In the genomic region with DNA sequence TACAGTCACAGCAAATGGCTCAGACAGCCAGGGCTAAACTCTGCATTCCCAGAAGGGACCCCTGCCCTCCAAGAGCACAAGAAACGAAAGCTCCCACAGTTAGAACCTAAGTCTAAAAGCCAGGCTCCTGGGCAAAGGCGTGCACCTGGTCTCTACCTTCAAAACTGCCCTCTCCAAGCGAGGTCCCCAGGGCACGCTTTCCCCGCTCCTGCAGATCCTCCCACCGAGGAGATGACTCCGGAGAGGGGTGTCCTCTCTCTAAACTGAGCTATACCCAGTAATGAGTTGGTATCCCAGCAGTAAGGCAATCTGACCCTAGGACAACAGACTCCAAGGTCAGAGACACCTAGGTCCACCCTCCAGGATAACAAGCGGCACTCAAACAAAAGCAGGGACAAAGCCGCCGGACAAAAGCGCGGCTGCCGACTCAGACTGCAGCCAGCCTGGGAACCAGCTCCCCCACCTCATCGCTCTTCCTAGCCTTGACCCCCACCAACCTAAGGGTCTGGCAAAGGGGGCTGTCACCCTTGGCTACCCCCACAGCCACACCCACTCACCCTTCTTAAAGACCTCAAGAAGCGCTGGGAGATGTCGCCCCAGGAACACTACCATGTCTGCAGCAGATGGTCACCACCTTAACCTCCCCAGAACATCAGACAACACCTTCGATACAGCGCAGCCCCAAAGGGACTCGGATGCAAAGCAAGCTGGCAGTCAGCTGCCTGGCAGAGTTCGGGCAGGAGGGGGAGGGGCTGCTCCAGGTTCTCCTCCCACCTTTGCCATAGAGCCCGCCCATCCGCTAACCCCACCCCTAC, we compare ENCODE assay signal across 8 mouse cellular contexts. TPM values are rescaled to one million over a fixed set of nuclear protein-coding genes. Genes with fewer than 3 reads are reported as not detected.
DNase-seq lines count a peak whose midpoint lies in the region; ATAC-seq and TF ChIP-seq lines count a peak whose summit lies in the region.

No protein-coding gene starts in this region.

- intact Hi-C loops in left cerebral cortex, adult 2 months (cut with DNase I), result loop anchor here (5.0 kb wide), 1 partner anchor 35 kb away; a partner anchor contains a TSS
- intact Hi-C loops in gastrocnemius, adult 2 months (cut with DNase I), result no loop called here

- 0 out of 2 replicates have a peak overlapping the region, but pooled peaks have one; percentile 11 for H3K4me3 ChIP-seq in left cerebral cortex, adult 2 months
- H3K4me3 ChIP-seq in embryonic facial prominence, embryonic 13.5 days, result peak overlapping the region; percentile 33
- H3K4me3 ChIP-seq in kidney, embryonic 15.5 days (replicated peaks), result peak overlapping the region; percentile 41
- peak overlapping the region; percentile 53 for H3K4me3 ChIP-seq in neural tube, embryonic 15.5 days (replicated peaks)
- no peak overlapping the region for H3K4me3 ChIP-seq in gastrocnemius, adult 2 months

- DNase-seq in left cerebral cortex, adult 2 months (ENCODE audit: extremely low spot score in 1 of 2, low spot score in 2 of 2), result no peak
- DNase-seq in left cerebral cortex, adult 8-10 months (ENCODE audit: low spot score in 2 of 2), result no peak
- no peak for DNase-seq in right cerebral cortex, postnatal 36 days (ENCODE audit: low spot score in 2 of 2)
- DNase-seq in thymus, postnatal 25 days, result no peak
- DNase-seq in gastrocnemius, adult 2 months, result no peak

- H3K4me2 ChIP-seq in embryonic facial prominence, embryonic 13.5 days, result peak overlapping the region; percentile 56
- peak overlapping the region; percentile 62 for H3K4me2 ChIP-seq in kidney, embryonic 15.5 days
- peak overlapping the region; percentile 67 for H3K4me2 ChIP-seq in neural tube, embryonic 15.5 days

- peaks cover 30% of the 10 kb centered on the region for H3K36me3 ChIP-seq in embryonic facial prominence, embryonic 13.5 days
- H3K36me3 ChIP-seq in kidney, embryonic 15.5 days, result peaks cover 34% of the 10 kb centered on the region
- peaks cover 16% of the 10 kb centered on the region; the same call in 1 of the 2 replicates for H3K36me3 ChIP-seq in neural tube, embryonic 15.5 days

- ATAC-seq in embryonic facial prominence, embryonic 13.5 days (ENCODE audit: insufficient number of reproducible peaks, insufficient read depth, low FRiP score, low TSS enrichment, low read depth), result no peak
- no peak for ATAC-seq in kidney, embryonic 15.5 days (replicated peaks; ENCODE audit: low FRiP score)
- ATAC-seq in neural tube, embryonic 15.5 days (ENCODE audit: low FRiP score), result 0 out of 2 replicates have a peak, but pooled peaks have one; percentile 29

- H3K27ac ChIP-seq in left cerebral cortex, adult 2 months, result no peak overlapping the region
- peak overlapping the region; percentile 66 for H3K27ac ChIP-seq in embryonic facial prominence, embryonic 13.5 days
- H3K27ac ChIP-seq in kidney, embryonic 15.5 days, result peak overlapping the region; percentile 74
- H3K27ac ChIP-seq in neural tube, embryonic 15.5 days (replicated peaks), result peak overlapping the region; percentile 77
- H3K27ac ChIP-seq in gastrocnemius, adult 2 months, result no peak overlapping the region

- no peaks in the 10 kb centered on the region for H3K9me3 ChIP-seq in embryonic facial prominence, embryonic 13.5 days
- no peaks in the 10 kb centered on the region for H3K9me3 ChIP-seq in kidney, embryonic 15.5 days (replicated peaks)
- H3K9me3 ChIP-seq in neural tube, embryonic 15.5 days (replicated peaks), result no peaks in the 10 kb centered on the region

- H3K9ac ChIP-seq in embryonic facial prominence, embryonic 13.5 days, result peak overlapping the region; percentile 61
- H3K9ac ChIP-seq in kidney, embryonic 15.5 days, result 0 out of 2 replicates have a peak overlapping the region, but pooled peaks have one; percentile 31
- peak overlapping the region; percentile 66 for H3K9ac ChIP-seq in neural tube, embryonic 15.5 days (replicated peaks)

- 8% methylated on average over 22 of the region's 22 CpGs for WGBS in embryonic facial prominence, embryonic 13.5 days
- 9% methylated on average over 22 of the region's 22 CpGs for WGBS in kidney, embryonic 15.5 days
- 9% methylated on average over 22 of the region's 22 CpGs for WGBS in neural tube, embryonic 15.5 days

- H3K4me1 ChIP-seq in embryonic facial prominence, embryonic 13.5 days, result peaks cover 79% of the 10 kb centered on the region
- peaks cover 82% of the 10 kb centered on the region for H3K4me1 ChIP-seq in kidney, embryonic 15.5 days
- H3K4me1 ChIP-seq in neural tube, embryonic 15.5 days, result peaks cover 54% of the 10 kb centered on the region

- H3K27me3 ChIP-seq in embryonic facial prominence, embryonic 13.5 days, result peaks cover 31% of the 10 kb centered on the region
- H3K27me3 ChIP-seq in kidney, embryonic 15.5 days, result peaks cover 7% of the 10 kb centered on the region; the same call in 1 of the 2 replicates
- H3K27me3 ChIP-seq in neural tube, embryonic 15.5 days (replicated peaks), result no peaks in the 10 kb centered on the region

- TF ChIP-seq CTCF in left cerebral cortex, adult 2 months (IDR thresholded peaks at IDR 0.05), result no peak
- no peak for TF ChIP-seq CTCF in gastrocnemius, adult 2 months (IDR thresholded peaks at IDR 0.05)

RNA-seq across cellular contexts. Expression of a gene that starts 33.8 kb away (rescaled TPM):
- total RNA-seq in left cerebral cortex, adult 2 months (2021), result 10 to 100 TPM; 22.5 to 25.9 TPM
- 10 to 100 TPM; 15.2 to 22.8 (median 18.4) TPM for total RNA-seq in left cerebral cortex, adult 8-10 months (2022)
- 7.6 and 8.4 TPM in 2 replicates for polyA plus RNA-seq in embryonic facial prominence, embryonic 13.5 days (2015; fragmentation: Nextera tagmentation; extraction: Ambion mirVana)
- polyA plus RNA-seq in kidney, embryonic 15.5 days (2015; fragmentation: Nextera tagmentation; extraction: Ambion mirVana), result 8.3 and 9.1 TPM in 2 replicates
- polyA plus RNA-seq in neural tube, embryonic 15.5 days (2015; fragmentation: Nextera tagmentation; extraction: Ambion mirVana), result 6.0 and 6.9 TPM in 2 replicates
- 1 to 10 TPM; 2.0 to 2.1 TPM for total RNA-seq in gastrocnemius, adult 2 months (2021)

RNA-seq across cellular contexts. Expression of a gene that starts 37.8 kb away (rescaled TPM):
- total RNA-seq in left cerebral cortex, adult 2 months (2021), result 10 to 100 TPM; 87.4 to 93.1 TPM
- total RNA-seq in left cerebral cortex, adult 8-10 months (2022), result 10 to 100 TPM; 90.5 to 98.5 (median 96.4) TPM
- 80.0 and 84.5 TPM in 2 replicates for polyA plus RNA-seq in embryonic facial prominence, embryonic 13.5 days (2015; fragmentation: Nextera tagmentation; extraction: Ambion mirVana)
- 81.3 and 87.4 TPM in 2 replicates for polyA plus RNA-seq in kidney, embryonic 15.5 days (2015; fragmentation: Nextera tagmentation; extraction: Ambion mirVana)
- 109 and 111 TPM in 2 replicates for polyA plus RNA-seq in neural tube, embryonic 15.5 days (2015; fragmentation: Nextera tagmentation; extraction: Ambion mirVana)
- total RNA-seq in gastrocnemius, adult 2 months (2021), result 10 to 100 TPM; 39.8 to 43.0 TPM

RNA-seq across cellular contexts. Expression of a gene that starts 37.9 kb away (rescaled TPM):
- total RNA-seq in left cerebral cortex, adult 2 months (2021), result 10 to 100 TPM; 33.9 to 34.5 TPM
- total RNA-seq in left cerebral cortex, adult 8-10 months (2022), result 10 to 100 TPM; 44.1 to 52.8 (median 46.3) TPM
- polyA plus RNA-seq in embryonic facial prominence, embryonic 13.5 days (2015; fragmentation: Nextera tagmentation; extraction: Ambion mirVana), result 25.4 and 25.5 TPM in 2 replicates
- polyA plus RNA-seq in kidney, embryonic 15.5 days (2015; fragmentation: Nextera tagmentation; extraction: Ambion mirVana), result 24.3 and 25.9 TPM in 2 replicates
- 16.7 TPM in 2 replicates for polyA plus RNA-seq in neural tube, embryonic 15.5 days (2015; fragmentation: Nextera tagmentation; extraction: Ambion mirVana)
- total RNA-seq in gastrocnemius, adult 2 months (2021), result 1 to 10 TPM; 4.7 to 4.9 TPM

Comparison
In these comparisons a context has a peak if more than half of its experiments do, and no peak if none do; other contexts are left out.
1. H3K27ac ChIP-seq: peak in embryonic facial prominence, embryonic 13.5 days (single experiment), kidney, embryonic 15.5 days (single experiment) and neural tube, embryonic 15.5 days (single experiment); none in left cerebral cortex, adult 2 months (single experiment) and gastrocnemius, adult 2 months (single experiment).
2. RNA of a gene that starts 33.8 kb away (total RNA-seq): 22.5 to 25.9 TPM in left cerebral cortex, adult 2 months and 15.2 to 22.8 TPM in left cerebral cortex, adult 8-10 months; 2.0 to 2.1 TPM in gastrocnemius, adult 2 months; every median in the first group is over 4 times any median in the second.
3. RNA of a gene that starts 37.9 kb away (total RNA-seq): 44.1 to 52.8 TPM in left cerebral cortex, adult 8-10 months and 33.9 to 34.5 TPM in left cerebral cortex, adult 2 months; 4.7 to 4.9 TPM in gastrocnemius, adult 2 months; every median in the first group is over 4 times any median in the second.
4. Peak in every context shown above with its lines, with median percentiles within 50 percentile points of each other: H3K4me2 ChIP-seq and H3K9ac ChIP-seq.